Mouse (Mus musculus) embryonic facial prominence, embryonic 12.5 days (tissue): ENCODE data around the gene Rgl1. TPM values are rescaled to one million over a fixed set of nuclear protein-coding genes. Genes with fewer than 3 reads are reported as not detected.
A peak's percentile ranks its signal among the peaks of the same experiment; 100 is the strongest.
"Not testable (repeated sequence)": the region's sequence is repeated elsewhere in the genome, so short reads cannot be mapped to it uniquely, and the experiment has no call there.

Experiments used
- ATAC-seq: fragments of 200-750 bp; cut with Nextera tagmentation; 2 replicates; pipeline ENCODE4 v1.8.0; 2017; ENCODE audit not compliant: insufficient number of reproducible peaks, insufficient read depth, low FRiP score, low TSS enrichment
- H3K27ac ChIP-seq: fragments of 300-500 bp; sonication (generic); 2 replicates; pipeline ENCODE4 v1.5.1; 2016; ENCODE audit warnings: mild to moderate bottlenecking
- H3K27me3 ChIP-seq: fragments of 300-500 bp; sonication (generic); 2 replicates; pipeline ENCODE4 v1.6.1; 2016; ENCODE audit warnings: mild to moderate bottlenecking, moderate library complexity
- H3K36me3 ChIP-seq: fragments of 300-500 bp; sonication (generic); 2 replicates; pipeline ENCODE4 v1.6.1; 2016; ENCODE audit warnings: mild to moderate bottlenecking
- H3K4me1 ChIP-seq: fragments of 300-500 bp; sonication (generic); 2 replicates; pipeline ENCODE4 v1.6.1; 2016
- H3K4me2 ChIP-seq: fragments of 300-500 bp; sonication (generic); replicated peaks from 2 replicates; pipeline ENCODE4 v1.6.1; 2016; ENCODE audit warnings: mild to moderate bottlenecking, moderate library complexity
- H3K4me3 ChIP-seq: fragments of 300-500 bp; sonication (generic); 2 replicates; pipeline ENCODE4 v1.5.1; 2016; ENCODE audit warnings: mild to moderate bottlenecking
- H3K9ac ChIP-seq: fragments of 300-500 bp; sonication (generic); 2 replicates; pipeline ENCODE4 v1.6.1; 2016; ENCODE audit warnings: mild to moderate bottlenecking, moderate library complexity
- H3K9me3 ChIP-seq: fragments of 300-500 bp; sonication (generic); 2 replicates; pipeline ENCODE4 v1.6.1; 2016; ENCODE audit warnings: mild to moderate bottlenecking, moderate library complexity
- WGBS: fragments of 180-500 bp; shearing (Covaris S2); methylation state at CpG from one replicate; pipeline ENCODE4 v1.1.7; 2016; 5-methylcytosine and 5-hydroxymethylcytosine counted together
- polyA plus RNA-seq: library from polyadenylated mRNA; unstranded; fragments of >200 nt; fragmentation: Nextera tagmentation; extraction: Ambion mirVana; gene quantifications from 2 replicates; pipeline ENCODE4 v1.2.1, GENCODE M21; 2016

Rgl1 gene
- polyA plus RNA-seq, 1 experiment from 2014 or later, result 27.6 TPM

DNA sequence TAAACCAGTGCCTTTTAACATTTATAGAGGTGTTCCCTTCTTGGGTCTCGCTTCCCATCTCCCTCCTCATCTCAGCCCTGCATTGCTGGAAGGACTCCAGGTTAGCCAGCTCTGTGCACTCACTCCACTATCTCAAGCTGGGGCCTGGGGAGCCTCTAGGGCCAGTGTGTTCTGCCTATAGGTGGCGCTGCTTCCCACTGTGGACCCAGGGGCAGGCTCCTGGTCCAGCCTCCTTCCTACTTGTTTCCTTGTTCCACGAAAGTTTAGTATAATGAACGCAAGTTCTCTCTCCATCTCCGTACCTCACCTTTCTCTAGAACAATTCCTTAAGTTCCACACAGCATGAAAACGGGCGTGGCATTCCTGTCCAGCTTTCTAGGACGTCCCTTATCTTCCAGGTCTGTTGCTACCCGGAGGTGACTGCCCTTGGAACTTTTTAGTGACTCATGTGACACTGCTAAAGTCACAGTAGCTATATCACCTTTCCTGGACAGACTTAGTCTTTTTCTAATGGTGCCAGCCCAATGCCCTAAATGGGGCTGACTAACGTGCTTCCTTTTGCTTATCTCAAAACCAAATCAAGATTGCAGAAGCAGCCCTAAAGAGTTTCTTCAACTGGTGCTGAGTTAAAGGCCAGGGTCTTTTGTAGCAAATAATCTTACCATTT lies 13.1 kb upstream of the Rgl1 start:
- no peaks in the 10 kb centered on the region for H3K27me3 ChIP-seq
- no peaks in the 10 kb centered on the region for H3K4me1 ChIP-seq
- H3K27ac ChIP-seq, result no peak overlapping the region
- peaks cover 13% of the 10 kb centered on the region for H3K36me3 ChIP-seq
- peak; percentile 56; the same call in 1 of the 2 replicates for ATAC-seq
- WGBS, result 34% methylated on average over 10 of the region's 10 CpGs
- no peak overlapping the region for H3K4me3 ChIP-seq
- H3K9ac ChIP-seq, result no peak overlapping the region
- H3K4me2 ChIP-seq, result no peak overlapping the region
- H3K9me3 ChIP-seq, result no peaks in the 10 kb centered on the region

DNA sequence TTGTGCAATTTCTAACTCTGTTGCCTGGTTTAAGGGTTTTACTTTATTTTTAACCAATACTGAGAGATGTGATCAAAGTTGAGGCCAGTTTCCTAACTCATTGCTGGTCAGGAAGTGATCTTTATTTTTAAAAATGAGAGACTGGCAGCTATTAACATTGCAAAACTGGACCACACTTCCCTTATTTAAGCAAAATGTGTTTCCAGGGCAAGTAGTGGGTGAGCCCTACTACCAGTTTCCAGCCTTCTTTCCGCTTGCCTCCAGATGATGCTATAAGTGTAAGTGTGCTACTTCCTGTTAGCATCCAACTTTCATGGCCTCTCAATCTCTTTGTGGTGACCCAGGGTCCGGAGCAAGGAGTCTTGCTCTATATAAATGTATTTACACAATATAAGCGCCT lies 8.4 kb upstream of the Rgl1 start:
- not testable (repeated sequence) for H3K27ac ChIP-seq, H3K4me3 ChIP-seq, H3K9ac ChIP-seq, H3K4me2 ChIP-seq, H3K4me1 ChIP-seq, H3K27me3 ChIP-seq, ATAC-seq, H3K9me3 ChIP-seq
- H3K36me3 ChIP-seq, result peaks cover 50% of the 10 kb centered on the region
- 92% methylated on average over 3 of the region's 3 CpGs for WGBS

DNA sequence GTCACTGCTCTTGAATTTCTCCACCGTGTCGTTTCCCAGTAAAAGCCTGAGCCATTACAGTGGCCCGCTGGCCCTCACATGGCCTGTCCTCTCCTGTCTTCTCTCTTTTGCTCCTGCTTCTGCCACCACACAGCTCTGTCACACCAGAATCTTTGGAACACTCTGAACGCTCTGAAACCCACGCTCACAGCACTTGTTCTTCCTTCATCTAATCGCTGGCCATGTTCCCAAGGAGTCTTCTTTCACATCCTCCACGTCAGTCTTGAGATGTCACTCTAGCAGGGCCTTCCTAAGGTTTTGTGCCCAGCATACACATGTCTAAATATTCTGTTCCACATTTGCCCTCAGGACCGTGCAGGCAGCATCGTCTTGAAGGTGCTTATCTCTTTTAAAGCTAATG lies 4.9 kb upstream of the Rgl1 start:
- 86% methylated on average over 9 of the region's 9 CpGs for WGBS
- Histone ChIP-seq H3K27me3 (no peaks in the 10 kb centered on the region), H3K9me3 (no peaks in the 10 kb centered on the region), H3K27ac (no peak overlapping the region), H3K36me3 (peaks cover 48% of the 10 kb centered on the region), H3K4me2 (no peak overlapping the region), H3K4me3 (no peak overlapping the region), H3K4me1 (no peaks in the 10 kb centered on the region), H3K9ac (no peak overlapping the region)
- no peak for ATAC-seq

DNA sequence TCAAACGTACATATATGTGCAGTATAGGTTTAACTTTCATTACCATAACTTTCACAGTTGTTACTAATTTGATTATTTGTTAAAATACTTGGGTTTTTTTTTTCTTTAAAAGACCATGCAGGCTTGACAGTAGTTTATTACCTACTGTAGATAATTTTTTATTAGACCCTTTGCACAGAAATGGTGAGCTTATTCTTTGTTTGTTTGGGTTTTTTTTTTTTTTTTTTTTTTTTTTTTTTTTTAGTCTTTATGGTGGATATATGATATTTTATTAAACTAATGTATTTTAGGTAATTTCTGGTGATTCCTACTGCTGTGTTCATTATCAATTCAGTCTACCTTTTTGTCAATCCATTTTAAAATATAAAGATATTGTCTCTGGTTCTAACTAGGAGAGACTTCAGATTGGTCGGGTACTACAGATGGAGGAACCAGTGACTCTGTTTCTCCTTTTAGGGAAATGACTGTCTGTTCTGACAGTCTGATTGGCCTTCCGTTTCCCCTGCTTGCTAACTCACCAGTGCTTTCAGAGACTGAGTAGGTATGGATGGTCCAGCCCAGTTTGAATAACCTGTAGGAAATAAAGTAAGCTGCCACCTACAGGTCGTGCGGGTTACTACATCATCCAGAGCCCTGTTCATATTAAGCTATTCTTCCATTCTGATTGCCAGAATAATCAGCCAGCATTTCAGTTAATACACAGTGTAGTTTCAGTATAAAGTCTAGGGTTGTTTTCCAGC lies 1.8 kb upstream of the Rgl1 start:
- Histone ChIP-seq H3K27ac (no peak overlapping the region), H3K36me3 (peaks cover 26% of the 10 kb centered on the region), H3K4me2 (peak overlapping the region; percentile 97), H3K9me3 (no peaks in the 10 kb centered on the region), H3K9ac (no peak overlapping the region), H3K27me3 (0 out of 2 replicates have a peak, but pooled peaks cover 3% of the 10 kb centered on the region), H3K4me3 (no peak overlapping the region; the same call in 1 of the 2 replicates), H3K4me1 (0 out of 2 replicates have a peak, but pooled peaks cover 4% of the 10 kb centered on the region)
- ATAC-seq, result no peak
- WGBS, result 8% methylated on average over 5 of the region's 5 CpGs

DNA sequence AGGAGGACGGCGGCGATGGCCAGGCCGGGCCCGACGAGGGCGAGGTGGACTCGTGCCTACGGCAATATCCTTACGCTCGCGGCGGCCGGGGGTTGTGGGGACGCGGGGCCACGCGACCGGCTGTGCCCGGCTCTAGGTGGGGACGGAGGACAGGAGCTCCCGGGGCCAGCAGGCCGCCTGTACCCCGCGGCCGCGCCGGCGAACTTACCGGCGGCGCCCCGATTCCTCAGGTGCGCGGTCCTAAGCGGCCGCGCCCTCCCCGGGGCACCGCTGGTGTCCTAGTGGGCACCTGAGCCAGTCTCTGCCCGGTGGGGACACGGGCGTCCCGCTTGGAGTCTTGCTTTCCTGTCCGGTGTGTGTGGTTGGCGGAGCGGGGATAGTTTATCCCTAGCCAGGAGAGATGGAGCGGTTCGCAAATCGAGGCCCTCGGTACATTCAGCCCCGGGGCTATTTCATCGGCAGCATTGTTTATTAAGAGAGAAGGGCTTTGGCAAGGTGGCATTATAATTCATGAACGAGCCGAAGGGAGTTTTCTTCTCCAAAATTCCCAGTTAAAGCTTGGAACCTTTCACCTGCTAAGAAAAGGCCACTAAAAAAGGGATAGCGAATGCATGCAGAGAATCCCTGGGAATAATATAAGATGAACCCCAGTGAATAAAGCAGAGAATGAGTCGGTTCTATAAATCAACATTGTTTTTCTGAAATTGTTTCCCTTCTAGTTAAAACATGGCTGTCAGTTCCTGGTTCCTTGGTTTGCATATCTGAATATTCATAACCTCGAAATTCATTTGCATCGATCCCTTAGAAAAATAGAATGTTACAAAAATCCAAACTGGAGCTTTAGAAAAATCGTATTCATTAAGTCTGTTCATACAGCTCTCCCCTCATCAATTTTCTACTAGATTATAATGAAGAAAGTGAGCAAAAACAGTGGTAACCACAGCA lies 925 bp upstream of the Rgl1 start:
- no peaks in the 10 kb centered on the region for H3K9me3 ChIP-seq
- H3K4me2 ChIP-seq, result peak overlapping the region; percentile 97
- peak overlapping the region; percentile 5 for H3K27ac ChIP-seq
- peaks cover 18% of the 10 kb centered on the region for H3K36me3 ChIP-seq
- H3K9ac ChIP-seq, result peak overlapping the region; percentile 77
- peak; percentile 80 for ATAC-seq
- H3K4me1 ChIP-seq, result 0 out of 2 replicates have a peak, but pooled peaks cover 4% of the 10 kb centered on the region
- 2% methylated on average over 60 of the region's 60 CpGs for WGBS
- H3K27me3 ChIP-seq, result 0 out of 2 replicates have a peak, but pooled peaks cover 3% of the 10 kb centered on the region
- H3K4me3 ChIP-seq, result peak overlapping the region; percentile 84

DNA sequence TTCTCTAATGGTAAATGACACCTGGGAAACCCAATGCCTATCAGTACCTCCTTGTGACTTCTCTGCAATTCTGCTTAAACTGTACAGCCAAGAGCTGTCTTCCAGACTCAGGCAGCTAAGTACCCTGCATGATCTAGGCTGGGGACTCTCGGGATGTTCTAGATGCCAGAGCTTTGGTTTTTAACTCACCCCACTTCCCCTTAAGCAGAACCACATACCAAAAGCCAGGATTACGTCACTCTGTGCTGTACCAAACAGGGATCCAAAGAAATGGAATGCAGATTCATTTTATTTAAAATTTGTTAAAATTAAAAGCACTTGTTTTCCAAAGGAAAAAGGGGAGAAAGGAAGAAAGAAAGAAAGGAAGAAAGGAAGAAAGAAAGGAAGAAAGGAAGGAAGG lies 4.4 kb downstream of the Rgl1 start:
- Histone ChIP-seq H3K9me3 (no peaks in the 10 kb centered on the region), H3K4me2 (no peak overlapping the region), H3K36me3 (no peaks in the 10 kb centered on the region), H3K27me3 (0 out of 2 replicates have a peak, but pooled peaks cover 3% of the 10 kb centered on the region), H3K4me1 (0 out of 2 replicates have a peak, but pooled peaks cover 4% of the 10 kb centered on the region), H3K27ac (no peak overlapping the region), H3K9ac (no peak overlapping the region), H3K4me3 (no peak overlapping the region)
- 59% methylated on average over 2 of the region's 2 CpGs for WGBS
- ATAC-seq, result no peak

DNA sequence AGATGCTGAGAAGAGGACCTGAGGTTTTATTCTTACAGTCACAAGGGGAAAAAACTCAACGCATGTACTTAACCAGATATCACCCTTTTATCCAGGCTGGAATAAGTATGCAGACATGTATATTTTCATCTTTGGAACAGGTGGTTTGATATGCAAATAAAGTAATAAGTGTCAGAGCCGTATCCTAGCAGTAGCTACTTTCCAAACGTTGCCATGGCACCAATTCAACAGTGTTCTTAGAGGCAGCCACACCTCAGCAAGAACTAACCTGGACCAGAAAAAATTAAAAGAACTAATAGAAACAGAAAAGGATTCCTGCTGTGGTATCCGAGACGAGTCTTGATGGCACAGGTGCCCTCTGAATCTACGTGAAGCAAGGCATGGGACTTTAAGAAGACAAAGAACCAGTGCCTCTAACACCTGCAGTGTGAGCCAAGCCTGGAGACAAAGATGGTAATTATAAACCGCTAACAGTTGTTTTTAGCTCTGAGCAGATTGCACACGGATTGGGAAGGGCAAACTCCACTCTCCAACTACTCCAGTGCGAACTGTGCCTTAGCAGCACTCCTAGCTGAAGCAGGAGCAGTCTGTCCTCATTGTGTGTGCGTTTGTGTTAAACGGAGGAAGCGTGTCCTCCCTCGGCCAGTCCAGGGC lies 15.7 kb downstream of the Rgl1 start, which contains the start of gene Apobec4:
TSS of gene Apobec4 (plus strand) at position 240 of the 654 bp plus-strand sequence.
- no peaks in the 10 kb centered on the region for H3K36me3 ChIP-seq
- no peak for ATAC-seq
- H3K9ac ChIP-seq, result no peak within 1 kb of the TSS
- no peaks in the 10 kb centered on the region for H3K9me3 ChIP-seq
- peaks cover 3% of the 10 kb centered on the region; the same call in 1 of the 2 replicates for H3K4me1 ChIP-seq
- WGBS, result 67% methylated on average over 13 of the region's 13 CpGs
- H3K27me3 ChIP-seq, result no peaks in the 10 kb centered on the region
- H3K27ac ChIP-seq, result no peak within 1 kb of the TSS
- no peak within 1 kb of the TSS for H3K4me3 ChIP-seq
- no peak within 1 kb of the TSS for H3K4me2 ChIP-seq

DNA sequence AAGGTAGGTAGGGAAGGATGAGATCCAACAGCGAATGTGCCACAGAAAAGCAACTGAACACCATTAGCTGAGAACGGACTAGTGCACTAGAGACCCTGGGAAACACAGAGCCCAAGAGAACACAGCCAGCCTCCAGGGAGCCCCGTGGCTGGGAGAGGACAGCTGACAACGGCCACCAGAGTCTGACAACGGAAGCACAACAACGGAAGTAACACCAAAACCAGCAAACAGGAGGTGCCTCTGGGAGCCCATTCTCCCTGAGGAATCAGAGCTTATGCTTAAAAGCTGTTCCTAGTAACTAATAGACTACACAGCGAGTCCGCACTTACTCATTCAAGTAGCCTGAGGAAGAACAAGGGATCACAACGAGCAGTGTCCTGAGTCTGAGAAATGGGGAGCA lies 16.9 kb downstream of the Rgl1 start:
- no peaks in the 10 kb centered on the region for H3K36me3 ChIP-seq
- ATAC-seq, result no peak
- H3K9ac ChIP-seq, result no peak overlapping the region
- peaks cover 3% of the 10 kb centered on the region; the same call in 1 of the 2 replicates for H3K4me1 ChIP-seq
- H3K4me2 ChIP-seq, result no peak overlapping the region
- no peak overlapping the region for H3K27ac ChIP-seq
- no peak overlapping the region for H3K4me3 ChIP-seq
- no peaks in the 10 kb centered on the region for H3K27me3 ChIP-seq
- no peaks in the 10 kb centered on the region for H3K9me3 ChIP-seq
- WGBS, result 72% methylated on average over 9 of the region's 9 CpGs

DNA sequence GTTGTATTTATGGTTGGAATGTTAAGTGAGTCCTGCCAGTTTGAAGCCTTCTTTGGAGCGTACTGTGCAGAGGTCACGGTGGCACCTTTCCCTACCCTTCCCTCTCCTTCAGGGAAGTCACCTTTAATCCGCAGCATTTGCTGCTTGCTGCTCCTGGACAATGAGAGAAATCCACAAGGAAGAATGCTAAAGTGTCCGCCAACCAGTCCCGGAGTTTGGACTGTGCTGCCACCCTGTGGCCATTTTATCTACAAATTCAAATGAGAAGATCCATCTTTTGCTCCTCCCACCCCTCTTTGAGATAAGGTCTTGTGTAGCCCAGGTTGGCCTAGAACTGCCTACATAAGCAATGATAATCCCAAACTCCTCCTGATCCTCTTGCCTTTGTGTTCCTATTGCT lies 19.7 kb downstream of the Rgl1 start:
- no peaks in the 10 kb centered on the region for H3K36me3 ChIP-seq
- peaks cover 3% of the 10 kb centered on the region; the same call in 1 of the 2 replicates for H3K4me1 ChIP-seq
- no peak for ATAC-seq
- H3K27ac ChIP-seq, result no peak overlapping the region
- no peak overlapping the region for H3K9ac ChIP-seq
- H3K4me3 ChIP-seq, result no peak overlapping the region
- 4% methylated on average over 5 of the region's 5 CpGs for WGBS
- H3K27me3 ChIP-seq, result no peaks in the 10 kb centered on the region
- no peaks in the 10 kb centered on the region for H3K9me3 ChIP-seq
- no peak overlapping the region for H3K4me2 ChIP-seq

DNA sequence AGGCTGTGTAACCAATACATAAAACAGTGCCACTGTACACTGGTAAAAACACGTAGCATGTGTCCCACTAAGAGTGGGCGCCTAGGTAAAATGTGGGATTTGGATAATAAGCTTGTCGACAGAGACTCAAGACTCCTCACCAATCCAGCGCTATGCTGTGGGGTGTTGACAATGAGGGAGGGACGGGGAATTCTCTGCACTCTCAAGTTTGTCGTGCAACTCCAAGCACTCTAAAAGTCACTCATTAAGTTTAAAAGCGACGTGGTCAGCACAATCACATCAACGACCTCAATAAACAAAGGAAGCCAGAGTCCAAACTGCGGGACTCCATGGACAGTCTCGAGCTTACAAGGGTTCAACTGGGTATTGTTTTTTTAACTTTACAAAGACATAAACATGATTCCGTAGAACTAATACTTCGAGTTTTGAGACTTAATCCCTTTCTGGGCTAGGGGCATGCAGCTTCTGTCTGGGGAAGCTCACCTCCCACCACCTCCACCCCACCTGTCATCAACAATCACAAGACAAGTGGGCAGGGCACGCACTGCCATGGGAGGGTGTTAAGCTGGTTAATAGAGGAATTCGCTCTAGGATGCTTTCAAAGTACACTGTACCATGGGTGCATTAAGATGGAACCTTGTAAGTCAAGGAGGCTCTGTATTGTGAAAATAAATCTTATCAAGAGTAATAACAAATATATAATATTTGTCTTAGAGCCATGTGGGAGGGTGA lies 22.9 kb downstream of the Rgl1 start:
- ATAC-seq, result no peak
- no peak overlapping the region for H3K4me2 ChIP-seq
- no peak overlapping the region for H3K27ac ChIP-seq
- 58% methylated on average over 15 of the region's 15 CpGs for WGBS
- H3K9ac ChIP-seq, result no peak overlapping the region
- no peak overlapping the region for H3K4me3 ChIP-seq
- H3K27me3 ChIP-seq, result no peaks in the 10 kb centered on the region
- H3K36me3 ChIP-seq, result no peaks in the 10 kb centered on the region
- no peaks in the 10 kb centered on the region for H3K9me3 ChIP-seq
- H3K4me1 ChIP-seq, result peaks cover 6% of the 10 kb centered on the region; the same call in 1 of the 2 replicates
